Mouse (Mus musculus): ENCODE data around the gene Rilpl1.
"Not testable (repeated sequence)": the region's sequence is repeated elsewhere in the genome, so short reads cannot be mapped to it uniquely, and the experiment has no call there.

The Rilpl1 gene

DNA sequence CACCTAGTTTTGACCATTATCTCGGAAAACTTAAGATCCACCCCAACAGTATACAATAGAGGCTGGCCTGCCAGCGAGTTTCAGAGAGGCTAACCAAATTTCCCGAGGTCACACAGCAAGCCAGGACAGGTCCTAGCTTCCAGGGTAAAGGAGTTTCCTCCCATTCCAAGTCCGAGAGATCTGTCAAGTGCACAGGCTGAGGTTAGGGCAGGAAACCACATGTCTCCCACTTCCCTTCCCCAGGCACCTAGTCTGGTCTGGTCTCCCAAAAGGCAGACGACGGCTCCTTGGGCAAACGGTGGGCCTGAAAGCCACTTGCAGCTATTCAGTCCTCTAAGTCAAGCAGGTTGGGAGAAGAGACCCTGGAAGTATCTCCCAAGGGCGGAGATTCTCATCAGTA is 1.5 kb downstream of the Rilpl1 start:
- no peak for DNase-seq (ENCODE audit: low read depth, low spot score)

- no peak for DNase-seq (ENCODE audit: low read depth, low spot score)
Observed at GRCm38 (mm10) chr5:124529191-124529651, 2.0 kb downstream of the Rilpl1 start.

GRCm38 (mm10) chr5:124528791-124529190 is 2.4 kb downstream of the Rilpl1 start:
- no peak for DNase-seq (ENCODE audit: low read depth, low spot score)

DNA sequence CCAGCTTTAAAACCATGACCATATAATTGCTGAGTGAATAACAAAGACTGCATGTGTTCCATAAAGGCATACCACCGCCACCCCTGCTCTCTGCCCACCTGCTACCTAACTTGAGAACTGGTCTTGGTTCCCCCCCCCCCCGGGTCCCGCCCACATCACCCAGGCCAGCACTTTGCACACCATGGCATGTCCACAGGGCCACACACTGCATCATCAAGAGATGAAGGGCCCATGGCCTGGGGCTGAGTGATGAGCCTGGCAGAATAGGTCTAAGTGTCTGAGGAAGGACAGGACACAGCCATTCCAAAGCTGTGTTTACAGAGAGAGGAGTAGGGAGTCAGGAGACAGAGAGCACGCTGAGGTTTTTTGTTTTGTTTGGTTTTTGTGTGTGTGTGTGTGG is 2.8 kb downstream of the Rilpl1 start:
- DNase-seq (ENCODE audit: low read depth, low spot score): no peak

DNA sequence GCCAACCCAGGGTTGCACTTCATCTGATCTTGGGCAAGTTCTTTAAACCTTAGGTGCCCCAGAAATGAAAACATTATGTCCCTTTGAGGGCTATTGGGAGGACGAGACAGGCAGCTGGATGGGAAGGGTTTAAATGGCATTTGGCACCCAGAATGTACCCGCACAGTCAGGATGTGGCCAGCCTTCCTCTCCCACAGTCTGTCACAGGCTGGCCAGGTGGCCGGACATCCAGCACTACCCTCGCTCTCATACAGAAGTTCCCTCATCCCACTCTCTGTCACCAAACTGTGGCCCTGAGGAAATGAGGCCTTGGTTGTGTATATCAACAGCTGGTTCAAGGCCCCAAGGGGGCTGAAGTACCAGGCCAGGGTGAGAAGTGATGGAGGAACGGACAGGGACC is 6.2 kb downstream of the Rilpl1 start:
- DNase-seq (ENCODE audit: low read depth, low spot score): no peak

GRCm38 (mm10) chr5:124523032-124523431 is 8.2 kb downstream of the Rilpl1 start:
- no peak for DNase-seq (ENCODE audit: low read depth, low spot score)

- DNase-seq (ENCODE audit: low read depth, low spot score): no peak
Observed at GRCm38 (mm10) chr5:124521588-124521987, 9.6 kb downstream of the Rilpl1 start.

- DNase-seq (ENCODE audit: low read depth, low spot score): no peak
Observed at GRCm38 (mm10) chr5:124518648-124519047, 12.5 kb downstream of the Rilpl1 start.

DNA sequence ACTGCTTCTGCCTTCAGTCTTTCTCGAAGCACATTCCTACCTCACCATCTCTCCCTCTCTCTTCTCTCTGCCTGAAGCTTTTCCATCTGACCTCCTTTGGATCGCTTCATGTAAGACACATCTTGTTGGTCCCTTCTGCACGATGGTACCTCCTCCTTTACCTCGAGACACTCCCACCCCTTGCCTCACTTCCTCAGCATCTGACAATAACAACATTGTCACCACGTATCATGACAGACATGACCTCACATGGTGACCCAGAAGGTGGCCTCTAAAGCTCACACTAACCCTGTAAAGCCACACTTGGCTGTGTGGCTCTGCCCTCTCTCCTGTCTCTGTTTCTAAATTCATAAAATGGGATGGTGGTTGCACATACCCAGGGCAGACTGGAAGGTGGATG is 15.4 kb downstream of the Rilpl1 start:
- DNase-seq (ENCODE audit: low read depth, low spot score): no peak

DNA sequence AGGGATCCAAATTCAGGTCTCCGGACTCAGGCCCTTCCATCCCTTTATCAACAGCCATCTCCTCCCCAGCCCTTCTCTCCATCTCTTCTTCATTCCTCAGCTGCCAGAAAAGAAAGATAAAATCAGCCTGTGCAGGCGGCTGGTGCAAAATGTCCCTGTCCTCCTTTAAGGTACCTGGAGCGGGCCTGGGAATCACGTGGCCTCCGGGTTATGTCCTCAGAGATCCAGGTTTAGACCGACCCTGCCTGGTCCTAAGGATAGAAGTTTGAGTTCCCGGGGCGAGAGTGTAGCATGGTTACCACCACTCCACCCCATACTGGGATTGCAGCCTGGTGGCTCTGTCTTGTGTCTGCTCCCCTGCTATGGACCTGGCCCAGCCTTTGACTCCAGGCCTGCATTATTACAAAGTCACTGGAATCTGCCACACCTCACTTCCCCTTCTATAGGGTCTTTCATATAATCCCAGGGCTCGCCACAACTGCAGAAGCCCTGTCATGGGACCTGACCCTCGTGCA is 20.6 kb downstream of the Rilpl1 start:
- no peak for DNase-seq (ENCODE audit: low read depth, low spot score)

DNA sequence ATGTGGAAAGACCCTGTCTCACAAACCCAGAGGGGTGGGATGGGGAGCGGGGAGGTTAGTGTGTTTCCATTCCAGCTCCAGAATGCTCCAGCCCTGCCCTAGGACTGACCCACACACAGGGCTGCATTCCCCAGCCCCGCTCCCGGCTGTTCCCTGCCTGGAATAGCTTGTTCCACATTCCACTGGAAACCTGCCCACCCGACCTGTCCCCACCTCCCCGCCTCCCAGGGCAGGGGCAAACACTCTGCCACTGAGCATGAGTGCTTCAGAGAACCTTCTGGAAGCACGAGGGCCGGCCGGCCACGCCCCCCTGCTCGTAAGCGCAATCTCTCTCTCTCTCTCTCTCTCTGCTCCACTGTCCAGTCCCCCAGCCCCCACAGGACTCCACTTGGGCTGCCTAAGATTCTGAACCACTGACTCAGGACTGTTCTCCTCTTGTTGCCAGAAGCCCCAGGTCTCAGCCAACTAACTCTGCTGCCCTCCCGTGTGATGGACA is 21.4 kb downstream of the Rilpl1 start:
- DNase-seq (ENCODE audit: low read depth, low spot score): no peak

DNA sequence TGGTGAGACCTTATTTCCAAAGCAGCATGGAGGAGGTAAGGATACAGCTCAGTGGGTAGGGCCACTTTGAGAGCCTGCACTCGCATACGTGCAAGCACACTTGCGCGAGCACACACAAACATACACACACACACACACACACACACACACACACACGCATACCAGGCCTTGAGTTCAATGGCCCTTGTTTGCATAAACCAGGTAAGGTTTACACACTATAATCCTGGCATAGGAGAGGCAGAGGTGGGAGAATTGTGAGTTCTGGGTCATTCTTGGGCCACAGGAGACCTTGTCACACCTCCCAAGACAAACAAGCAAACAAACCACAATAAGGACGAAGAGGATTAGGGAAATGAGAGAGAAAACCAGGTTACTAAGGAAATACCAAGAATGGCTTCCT is 22.0 kb downstream of the Rilpl1 start:
- DNase-seq (ENCODE audit: low read depth, low spot score): no peak

DNA sequence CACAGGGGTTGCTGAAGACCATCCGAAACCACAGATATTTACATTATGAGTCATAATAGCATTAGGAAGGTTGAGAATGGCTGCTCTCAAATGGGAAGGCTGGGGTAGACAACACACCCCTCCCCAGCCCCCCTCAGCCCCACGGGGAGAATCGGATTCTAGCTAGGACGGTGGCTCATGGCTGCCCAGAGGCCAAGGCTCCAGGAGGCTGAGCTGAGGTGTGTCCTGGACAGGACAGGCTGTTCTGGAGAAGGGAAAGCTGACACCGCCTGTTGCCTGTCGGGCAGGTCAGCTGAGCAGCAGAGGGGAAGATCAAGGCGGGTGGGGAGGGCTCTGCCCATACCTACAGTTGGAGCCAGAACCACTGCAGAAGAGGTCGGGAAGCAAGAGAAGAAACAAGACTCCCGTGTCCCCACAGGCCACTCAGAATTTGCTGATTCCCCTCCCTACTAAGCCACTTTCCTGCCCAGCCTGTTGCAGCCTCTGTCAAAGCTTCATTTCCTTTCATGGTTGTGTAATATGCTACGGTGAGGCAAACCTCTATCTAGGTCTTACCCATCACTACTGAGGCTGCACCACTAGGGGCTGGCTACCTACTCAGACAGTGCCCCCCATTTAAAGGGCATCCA is 24.3 kb downstream of the Rilpl1 start:
- no peak for DNase-seq (ENCODE audit: low read depth, low spot score)

GRCm38 (mm10) chr5:124505235-124505634 is 26.0 kb downstream of the Rilpl1 start:
- DNase-seq (ENCODE audit: low read depth, low spot score): no peak

GRCm38 (mm10) chr5:124503742-124504141 is 27.4 kb downstream of the Rilpl1 start:
- no peak for DNase-seq (ENCODE audit: low read depth, low spot score)

- no peak for DNase-seq (ENCODE audit: low read depth, low spot score)
Observed at GRCm38 (mm10) chr5:124501541-124501940, 29.6 kb downstream of the Rilpl1 start.

DNA sequence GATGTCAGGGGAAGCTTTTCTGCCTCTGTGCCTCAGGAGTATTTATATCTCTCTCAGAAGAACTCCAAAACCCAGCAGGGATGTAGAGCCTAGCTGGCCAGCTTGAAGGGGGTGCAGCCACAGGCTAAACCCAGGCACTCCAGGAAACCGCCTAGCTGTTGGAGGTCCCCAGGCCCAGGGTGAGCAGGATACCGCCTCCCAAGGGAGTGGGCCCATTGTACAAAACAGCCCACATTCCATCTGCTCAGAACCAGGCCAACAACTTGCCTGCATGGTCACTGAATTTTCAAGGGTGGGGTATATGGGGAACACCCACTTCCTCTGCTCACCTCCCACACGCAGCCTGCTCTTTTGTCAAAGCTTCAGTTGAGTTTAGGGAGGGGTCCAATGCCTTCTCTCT is 30.6 kb downstream of the Rilpl1 start:
- DNase-seq (ENCODE audit: low read depth, low spot score): no peak

- DNase-seq (ENCODE audit: low read depth, low spot score): not testable (repeated sequence)
Observed at GRCm38 (mm10) chr5:124500037-124500436, 31.2 kb downstream of the Rilpl1 start.

DNA sequence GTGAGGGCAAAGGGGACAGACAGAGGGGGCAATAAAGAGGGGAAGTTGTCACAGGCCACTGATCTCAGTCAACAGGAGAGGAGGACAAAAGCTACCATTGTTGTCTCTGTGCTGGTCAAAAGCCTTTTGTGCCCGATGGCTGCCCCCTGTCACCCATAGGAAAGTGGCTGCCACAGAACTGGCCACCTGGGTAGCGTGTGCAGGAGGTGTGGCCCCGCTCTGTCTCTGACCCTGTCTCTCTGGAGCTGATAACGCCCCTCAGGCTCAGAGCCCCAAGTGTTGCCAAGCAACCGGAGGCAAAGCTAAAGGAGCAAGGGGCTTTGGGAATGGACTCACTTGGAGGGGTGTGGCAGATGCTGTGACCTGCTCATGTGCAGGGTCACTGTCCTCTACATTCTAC is 32.2 kb downstream of the Rilpl1 start:
- DNase-seq (ENCODE audit: low read depth, low spot score): peak; percentile 30

DNA sequence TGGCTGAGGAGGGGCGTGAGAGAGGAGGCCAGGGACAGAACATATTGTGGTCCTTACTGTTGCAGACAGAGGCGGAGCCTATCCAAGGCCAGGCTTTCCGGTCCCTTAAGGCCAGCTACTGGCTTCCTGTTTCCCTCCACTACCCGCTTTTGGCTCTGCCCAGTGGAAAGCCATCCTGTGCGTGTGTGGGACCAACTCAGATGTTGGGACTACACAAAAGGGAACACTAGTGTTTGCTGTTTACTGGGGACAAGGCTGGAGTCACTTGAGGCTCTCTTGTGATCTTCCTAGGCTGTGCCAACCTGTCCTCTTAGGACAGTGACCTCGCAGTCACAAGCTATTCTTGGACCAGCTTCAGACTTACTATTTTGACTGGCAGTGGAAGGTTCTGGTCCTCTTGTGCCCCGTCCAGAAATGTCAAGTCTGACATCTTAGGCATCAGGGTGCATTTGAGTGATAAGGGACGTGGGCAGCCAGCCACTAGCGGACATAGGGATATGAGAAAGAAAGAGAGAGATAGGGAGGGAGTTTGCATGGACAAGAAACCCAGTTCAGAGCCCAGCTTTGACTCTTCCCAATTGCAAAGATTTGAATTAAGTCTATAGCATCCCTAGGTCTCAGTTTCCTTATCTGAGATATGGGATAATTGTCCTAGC is 32.8 kb downstream of the Rilpl1 start:
- DNase-seq (ENCODE audit: low read depth, low spot score): no peak

- no peak for DNase-seq (ENCODE audit: low read depth, low spot score)
Observed at GRCm38 (mm10) chr5:124496614-124497514, 34.3 kb downstream of the Rilpl1 start.

DNA sequence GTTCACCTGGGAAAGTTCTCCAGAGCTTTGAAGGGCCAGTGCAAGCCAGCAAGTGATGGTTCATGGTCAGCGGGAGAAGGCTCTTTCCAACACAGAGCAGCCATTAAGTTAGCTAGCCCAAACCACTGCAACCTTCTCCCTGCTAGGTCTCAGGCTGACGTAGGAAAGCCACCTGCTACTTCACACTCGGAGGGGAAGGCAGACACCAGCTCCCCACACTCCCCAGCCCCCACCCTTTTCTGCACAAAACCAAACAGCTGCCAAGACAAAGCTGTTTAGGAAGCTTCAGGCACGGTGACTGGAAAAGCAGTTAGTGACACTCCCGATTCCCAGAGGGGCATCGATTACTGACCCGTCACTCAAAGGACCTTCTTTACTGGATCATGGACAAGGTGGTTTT is 35.6 kb downstream of the Rilpl1 start:
- peak; percentile 36 for DNase-seq (ENCODE audit: low read depth, low spot score)
